Mouse (Mus musculus) CH12.LX (cell line): ENCODE measurements around the gene Col4a2. TPM values are rescaled to one million over a fixed set of nuclear protein-coding genes. Genes with fewer than 3 reads are reported as not detected.

ENCODE experiments used
- DNase-seq: peaks from one replicate; pipeline ENCODE4 v3.0.0-alpha.2; 2013; ENCODE audit errors: extremely low read depth
- H3K27ac ChIP-seq: 2 replicates; pipeline ENCODE4 v1.5.1; 2012; ENCODE audit warnings: low read depth, mild to moderate bottlenecking, control low read depth, moderate library complexity; ENCODE audit not compliant: insufficient read depth
- H3K27me3 ChIP-seq: replicated peaks from 2 replicates; pipeline ENCODE3; 2012; ENCODE audit warnings: inconsistent platforms
- H3K36me3 ChIP-seq, 2 experiments: replicated peaks in 1 of 2; 2 replicates each; pipeline versions ENCODE3 to v1.6.1; 2012; ENCODE audit warnings: inconsistent platforms in 1 of 2, low read length in 1 of 2, mild to moderate bottlenecking in 1 of 2, mixed read lengths in 1 of 2, moderate library complexity in 1 of 2; ENCODE audit not compliant: control insufficient read depth in 1 of 2, insufficient read depth in 1 of 2
- H3K4me1 ChIP-seq, 2 experiments: 2 replicates each; pipeline ENCODE4 v1.6.1; 2012; ENCODE audit warnings: inconsistent platforms in 1 of 2, moderate library complexity in 1 of 2; ENCODE audit not compliant: insufficient read depth in 2 of 2, control insufficient read depth in 1 of 2
- H3K4me2 ChIP-seq: 2 replicates; pipeline ENCODE4 v1.6.1; 2012; ENCODE audit warnings: low read depth, mild to moderate bottlenecking, control low read depth; ENCODE audit not compliant: poor library complexity, insufficient read depth, severe bottlenecking
- H3K4me3 ChIP-seq, 3 experiments: fragments of 150-350 bp in 1 of 3; sonication (generic) in 1 of 3; replicated peaks in 1 of 3; 2 replicates each; pipeline versions ENCODE3 to v1.5.1; 2011 to 2012; ENCODE audit warnings: low read depth in 2 of 3, low read length in 2 of 3, mild to moderate bottlenecking in 2 of 3, moderate library complexity in 2 of 3, control low read depth in 1 of 3, improper control_type of control experiment in 1 of 3, inconsistent platforms in 1 of 3, mixed read lengths in 1 of 3; ENCODE audit not compliant: poor library complexity in 1 of 3
- H3K79me2 ChIP-seq: replicated peaks from 2 replicates; pipeline ENCODE4 v1.6.1; 2012; ENCODE audit warnings: mild to moderate bottlenecking, moderate library complexity; ENCODE audit not compliant: control insufficient read depth, poor library complexity, insufficient read depth, severe bottlenecking; ENCODE audit errors: extremely low read depth
- H3K9ac ChIP-seq: 2 replicates; pipeline ENCODE4 v1.6.1; 2012; ENCODE audit warnings: low read depth, mild to moderate bottlenecking, control low read depth, moderate library complexity; ENCODE audit not compliant: insufficient read depth
- H3K9me3 ChIP-seq: replicated peaks from 2 replicates; pipeline ENCODE3; 2012; ENCODE audit warnings: low read length, inconsistent platforms, mixed read lengths
- BHLHE40 ChIP-seq: IDR thresholded peaks from 2 replicates; pipeline ENCODE4 v1.6.1; 2011; ENCODE audit warnings: mild to moderate bottlenecking, low read depth, low read length, improper control_type of control experiment
- CHD1 ChIP-seq: IDR thresholded peaks from 2 replicates; pipeline ENCODE4 v1.6.1; 2012; ENCODE audit warnings: low read depth, low read length, improper control_type of control experiment, inconsistent platforms
- CHD2 ChIP-seq: IDR thresholded peaks from 2 replicates; pipeline ENCODE4 v1.6.1; 2011; ENCODE audit warnings: low read length, improper control_type of control experiment
- CTCF ChIP-seq, 2 experiments: IDR thresholded peaks in 1 of 2; conservative IDR thresholded peaks in 1 of 2; 2 replicates each; pipeline ENCODE4 v1.5.1; 2011 to 2012; ENCODE audit warnings: low read depth in 2 of 2, low read length in 2 of 2, improper control_type of control experiment in 1 of 2, inconsistent platforms in 1 of 2, mild to moderate bottlenecking in 1 of 2, moderate library complexity in 1 of 2
- E2F4 ChIP-seq: IDR thresholded peaks from 2 replicates; pipeline ENCODE4 v1.6.1; 2011; ENCODE audit warnings: low read depth, low read length, improper control_type of control experiment; ENCODE audit not compliant: insufficient replicate concordance
- ELF1 ChIP-seq: IDR thresholded peaks from 2 replicates; pipeline ENCODE4 v1.6.1; 2014; ENCODE audit warnings: low read depth, mild to moderate bottlenecking, inconsistent platforms, low read length, improper control_type of control experiment
- EP300 ChIP-seq: IDR thresholded peaks from 2 replicates; pipeline ENCODE4 v1.6.1; 2011; ENCODE audit warnings: low read length, improper control_type of control experiment
- ETS1 ChIP-seq: conservative IDR thresholded peaks from 2 replicates; pipeline ENCODE4 v1.6.1; 2012; ENCODE audit warnings: low read depth, mild to moderate bottlenecking, inconsistent platforms, low read length, improper control_type of control experiment, moderate library complexity
- GABPA ChIP-seq: IDR thresholded peaks from 2 replicates; pipeline ENCODE4 v1.6.1; 2012; ENCODE audit warnings: low read depth, low read length, improper control_type of control experiment, inconsistent platforms; ENCODE audit not compliant: insufficient replicate concordance
- HCFC1 ChIP-seq: IDR thresholded peaks from 2 replicates; pipeline ENCODE4 v1.6.1; 2012; ENCODE audit warnings: low read depth, mild to moderate bottlenecking, inconsistent platforms, low read length, improper control_type of control experiment
- JUN ChIP-seq: IDR thresholded peaks from 2 replicates; pipeline ENCODE4 v1.6.1; 2011; ENCODE audit warnings: low read depth, mild to moderate bottlenecking, low read length, improper control_type of control experiment, moderate library complexity; ENCODE audit not compliant: insufficient read depth
- JUND ChIP-seq: conservative IDR thresholded peaks from 2 replicates; pipeline ENCODE4 v1.6.1; 2011; ENCODE audit warnings: low read depth, low read length, improper control_type of control experiment
- KAT2A ChIP-seq: IDR thresholded peaks from 2 replicates; pipeline ENCODE4 v1.6.1; 2012; ENCODE audit warnings: low read length, improper control_type of control experiment, inconsistent platforms; ENCODE audit not compliant: insufficient replicate concordance
- MAFK ChIP-seq: IDR thresholded peaks from 2 replicates; pipeline ENCODE4 v1.6.1; 2011; ENCODE audit warnings: low read length, improper control_type of control experiment; ENCODE audit not compliant: insufficient replicate concordance
- MAZ ChIP-seq: IDR thresholded peaks from 2 replicates; pipeline ENCODE4 v1.6.1; 2012; ENCODE audit warnings: low read depth, mild to moderate bottlenecking, inconsistent platforms, low read length, improper control_type of control experiment, moderate library complexity
- MEF2A ChIP-seq: IDR thresholded peaks from 2 replicates; pipeline ENCODE4 v1.6.1; 2014; ENCODE audit warnings: low read depth, mild to moderate bottlenecking, inconsistent platforms, low read length, improper control_type of control experiment, borderline replicate concordance
- MYC ChIP-seq: IDR thresholded peaks from 2 replicates; pipeline ENCODE4 v1.6.1; 2011; ENCODE audit warnings: low read depth, mild to moderate bottlenecking, improper control_type of control experiment, low read length
- NELFE ChIP-seq: IDR thresholded peaks from 2 replicates; pipeline ENCODE4 v1.6.1; 2011; ENCODE audit warnings: low read depth, low read length, improper control_type of control experiment
- NRF1 ChIP-seq: IDR thresholded peaks from 2 replicates; pipeline ENCODE4 v1.6.1; 2014; ENCODE audit warnings: low read depth, mild to moderate bottlenecking, inconsistent platforms, low read length, improper control_type of control experiment, moderate library complexity
- PAX5 ChIP-seq: IDR thresholded peaks from 2 replicates; pipeline ENCODE4 v1.6.1; 2012; ENCODE audit warnings: low read length, inconsistent platforms, mixed read lengths
- POLR2A ChIP-seq: IDR thresholded peaks from 2 replicates; pipeline ENCODE4 v1.6.1; 2011; ENCODE audit warnings: low read depth, mild to moderate bottlenecking, improper control_type of control experiment, low read length
- POLR2AphosphoS2 ChIP-seq: IDR thresholded peaks from 2 replicates; pipeline ENCODE4 v1.6.1; 2011; ENCODE audit warnings: low read depth, low read length, improper control_type of control experiment
- SIN3A ChIP-seq: IDR thresholded peaks from 2 replicates; pipeline ENCODE4 v1.6.1; 2012; ENCODE audit warnings: low read length, improper control_type of control experiment, inconsistent platforms
- SMC3 ChIP-seq: IDR thresholded peaks from 2 replicates; pipeline ENCODE4 v1.6.1; 2011; ENCODE audit warnings: low read depth, low read length, improper control_type of control experiment
- TBP ChIP-seq: conservative IDR thresholded peaks from 2 replicates; pipeline ENCODE4 v1.6.1; 2011; ENCODE audit warnings: low read depth, low read length, improper control_type of control experiment
- TCF12 ChIP-seq: IDR thresholded peaks from 2 replicates; pipeline ENCODE4 v1.6.1; 2014; ENCODE audit warnings: low read depth, mild to moderate bottlenecking, inconsistent platforms, low read length, improper control_type of control experiment
- USF1 ChIP-seq: IDR thresholded peaks from 2 replicates; pipeline ENCODE4 v1.6.1; 2014; ENCODE audit warnings: low read depth, mild to moderate bottlenecking, inconsistent platforms, low read length, improper control_type of control experiment
- USF2 ChIP-seq: conservative IDR thresholded peaks from 2 replicates; pipeline ENCODE4 v1.6.1; 2011; ENCODE audit warnings: low read depth, low read length, improper control_type of control experiment
- ZC3H11A ChIP-seq: IDR thresholded peaks from 2 replicates; pipeline ENCODE4 v1.6.1; 2012; ENCODE audit warnings: low read depth, mild to moderate bottlenecking, inconsistent platforms, low read length, improper control_type of control experiment
- ZKSCAN1 ChIP-seq: IDR thresholded peaks from 2 replicates; pipeline ENCODE4 v1.6.1; 2012; ENCODE audit warnings: low read depth, inconsistent platforms, low read length, improper control_type of control experiment, borderline replicate concordance
- dilution Hi-C: fragments of 300-500 bp; cut with MboI; formaldehyde crosslinking; loops from 2 replicates; pipeline ENCODE4 v1.14.3; 2020; ENCODE audit warnings: low sequenced_read_pairs; ENCODE audit not compliant: extremely low pct_unique_long_range_greater_than_20kb, extremely low pct_ligation_motif_present
- in situ Hi-C: fragments of 300-500 bp; cut with MboI; formaldehyde crosslinking; loops from 3 replicates; pipeline ENCODE4 v1.14.3; 2019; ENCODE audit warnings: low sequenced_read_pairs, low pct_ligation_motif_present, low pct_unique_long_range_greater_than_20kb, mixed read lengths
- polyA plus RNA-seq: library from polyadenylated mRNA; unstranded; fragments of >175 nt; gene quantifications from 2 replicates; pipeline ENCODE4 v1.2.1, GENCODE M21; 2012; ENCODE audit warnings: low read depth; ENCODE audit not compliant: insufficient read length
- total RNA-seq, 2 experiments: library from RNA; depleted of rRNA; stranded (reverse); fragments of 300-350 nt in 1 of 2; fragments of >200 nt in 1 of 2; gene quantifications; 2 replicates each; pipeline ENCODE4 v1.2.3; 2012 to 2014

Gene Col4a2
- total and polyA plus RNA-seq, 3 experiments, result 0.04 to 0.07 TPM; not detected in 1

- in situ Hi-C loops, result loop anchor here (10.0 kb wide), 1 partner anchor 101 kb away; no protein-coding TSS in a partner anchor
- H3K36me3 ChIP-seq, result no peaks in the 10 kb centered on the region
- H3K4me3 ChIP-seq, result no peak overlapping the region
- no peak overlapping the region for H3K4me2 ChIP-seq
- no peak overlapping the region for H3K27ac ChIP-seq
- no peaks in the 10 kb centered on the region for H3K79me2 ChIP-seq
- H3K9me3 ChIP-seq, result no peaks in the 10 kb centered on the region
- DNase-seq, result no peak
- H3K27me3 ChIP-seq, result peaks cover 12% of the 10 kb centered on the region
- H3K9ac ChIP-seq, result no peak overlapping the region
- dilution Hi-C loops, result no loop called here
- peaks cover 10 to 14% of the 10 kb centered on the region in 2 experiments for H3K4me1 ChIP-seq
- no peak for TF ChIP-seq MAFK
- TF ChIP-seq PAX5, result no peak
- no peak for TF ChIP-seq E2F4
- no peak for TF ChIP-seq NRF1
- no peak for TF ChIP-seq SMC3
- TF ChIP-seq KAT2A, result no peak
- TF ChIP-seq ELF1, result no peak
- TF ChIP-seq POLR2A, result no peak
- TF ChIP-seq ZKSCAN1, result no peak
- no peak for TF ChIP-seq USF2
- TF ChIP-seq BHLHE40, result no peak
- TF ChIP-seq NELFE, result no peak
- TF ChIP-seq SIN3A, result no peak
- TF ChIP-seq EP300, result no peak
- TF ChIP-seq ZC3H11A, result no peak
- no peak for TF ChIP-seq CHD1
- TF ChIP-seq MYC, result no peak
- TF ChIP-seq JUND, result no peak
- no peak for TF ChIP-seq MAZ
Observed at GRCm38 (mm10) chr8:11443611-11444010, 131.0 kb downstream of the Col4a2 start.

- no peak overlapping the region for H3K4me2 ChIP-seq
- H3K27me3 ChIP-seq, result peaks cover 6% of the 10 kb centered on the region
- dilution Hi-C loops (no loop called here), in situ Hi-C loops (loop anchor here (10.0 kb wide), 1 partner anchor 101 kb away; no protein-coding TSS in a partner anchor)
- no peaks in the 10 kb centered on the region for H3K79me2 ChIP-seq
- no peak for TF ChIP-seq ELF1
- no peak for TF ChIP-seq MAZ
- TF ChIP-seq TCF12, result no peak
- TF ChIP-seq CTCF (conservative IDR thresholded peaks at IDR 0.05 in 1 of 2, IDR thresholded peaks at IDR 0.05 in 1 of 2; ENCODE audit: low read depth in 2 of 2, low read length in 2 of 2), result no peak
- TF ChIP-seq MYC, result no peak
- TF ChIP-seq POLR2AphosphoS2, result no peak
- TF ChIP-seq TBP, result no peak
- TF ChIP-seq EP300, result no peak
- TF ChIP-seq BHLHE40, result no peak
- no peak for TF ChIP-seq JUN
- no peak for TF ChIP-seq ETS1
- no peak for TF ChIP-seq CHD1
- TF ChIP-seq HCFC1, result no peak
- no peak for TF ChIP-seq USF1
- TF ChIP-seq USF2, result no peak
- no peak for TF ChIP-seq E2F4
- TF ChIP-seq CHD2, result no peak
- no peak for TF ChIP-seq POLR2A
- no peak for TF ChIP-seq GABPA
- TF ChIP-seq MEF2A, result no peak
- H3K9ac ChIP-seq, result no peak overlapping the region
- peaks cover 10 to 14% of the 10 kb centered on the region in 2 experiments for H3K4me1 ChIP-seq
- H3K27ac ChIP-seq, result no peak overlapping the region
- no peak for DNase-seq
- peaks cover 0 to under 1% of the 10 kb centered on the region in 2 experiments for H3K36me3 ChIP-seq
- no peak overlapping the region for H3K4me3 ChIP-seq
- no peaks in the 10 kb centered on the region for H3K9me3 ChIP-seq
Observed at GRCm38 (mm10) chr8:11444216-11444615, 131.6 kb downstream of the Col4a2 start.
